Mouse (Mus musculus): Measurements from ENCODE around the gene Paxx. TPM values are rescaled to one million over a fixed set of nuclear protein-coding genes. Genes with fewer than 3 reads are reported as not detected.

Gene Paxx
- total RNA-seq, 2 experiments from 2014 or later: 64.5 to 69.1 TPM

- DNase-seq (ENCODE audit: low spot score in 2 of 2): no peak
Measured at GRCm38 (mm10) chr2:25484901-25485647, 24.2 kb upstream of the Paxx start.

GRCm38 (mm10) chr2:25482969-25483368 lies 22.1 kb upstream of the Paxx start:
- DNase-seq (ENCODE audit: low spot score in 2 of 2): peak in 1 of 2 experiments; percentile 44

GRCm38 (mm10) chr2:25480541-25480940 lies 19.6 kb upstream of the Paxx start:
- no peak for DNase-seq (ENCODE audit: low spot score in 2 of 2)

- DNase-seq (ENCODE audit: low spot score in 2 of 2): no peak
Measured at GRCm38 (mm10) chr2:25479551-25480311, 18.8 kb upstream of the Paxx start.

GRCm38 (mm10) chr2:25477967-25478675 lies 17.2 kb upstream of the Paxx start:
- peak; percentile 59 to 62 for DNase-seq (ENCODE audit: low spot score in 2 of 2)

- no peak for DNase-seq (ENCODE audit: low spot score in 2 of 2)
Measured at GRCm38 (mm10) chr2:25477541-25477940, 16.6 kb upstream of the Paxx start.

GRCm38 (mm10) chr2:25472550-25472949 lies 11.7 kb upstream of the Paxx start:
- no peak for DNase-seq (ENCODE audit: low spot score in 2 of 2)

GRCm38 (mm10) chr2:25469969-25470368 lies 9.1 kb upstream of the Paxx start, which contains the start of gene Ptgds:
TSS of gene Ptgds (minus strand) at chr2:25470046.
- DNase-seq (ENCODE audit: low spot score in 2 of 2): no peak

- DNase-seq (ENCODE audit: low spot score in 2 of 2): peak; percentile 36
Measured at GRCm38 (mm10) chr2:25468962-25469915, 8.3 kb upstream of the Paxx start.

GRCm38 (mm10) chr2:25467606-25468303 lies 6.9 kb upstream of the Paxx start:
- DNase-seq (ENCODE audit: low spot score in 2 of 2): no peak

- no peak for DNase-seq (ENCODE audit: low spot score in 2 of 2)
Measured at GRCm38 (mm10) chr2:25465816-25466635, 5.1 kb upstream of the Paxx start.

- DNase-seq (ENCODE audit: low spot score in 2 of 2): no peak
Measured at GRCm38 (mm10) chr2:25465256-25465655, 4.4 kb upstream of the Paxx start.

- DNase-seq (ENCODE audit: low spot score in 2 of 2): no peak
Measured at GRCm38 (mm10) chr2:25463630-25464029, 2.7 kb upstream of the Paxx start.

- DNase-seq (ENCODE audit: low spot score in 2 of 2): no peak
Measured at GRCm38 (mm10) chr2:25461407-25461806, 513 bp upstream of the Paxx start.

- peak; percentile 24 to 35 for DNase-seq (ENCODE audit: low spot score in 2 of 2)
Measured at GRCm38 (mm10) chr2:25460135-25460534, 759 bp downstream of the Paxx start.

GRCm38 (mm10) chr2:25458911-25459310 lies 2.0 kb downstream of the Paxx start:
- DNase-seq (ENCODE audit: low spot score in 2 of 2): peak in 1 of 2 experiments; percentile 24

GRCm38 (mm10) chr2:25457022-25457896 lies 3.6 kb downstream of the Paxx start:
- no peak for DNase-seq (ENCODE audit: low spot score in 2 of 2)

Data from left cerebral cortex, adult 18-20 months (tissue).